Mouse (Mus musculus) right cerebral cortex, postnatal 10 days (tissue): ENCODE measurements around the gene Sorcs2.
A peak's percentile ranks its signal among the peaks of the same experiment; 100 is the strongest.

Source experiments
- DNase-seq, 2 experiments: peaks; one replicate each; pipeline ENCODE4 v3.0.0; 2021; ENCODE audit warnings: low spot score in 2 of 2

The Sorcs2 gene

GRCm38 (mm10) chr5:36178785-36179184 is 219.2 kb downstream of the Sorcs2 start:
- no peak for DNase-seq

DNA sequence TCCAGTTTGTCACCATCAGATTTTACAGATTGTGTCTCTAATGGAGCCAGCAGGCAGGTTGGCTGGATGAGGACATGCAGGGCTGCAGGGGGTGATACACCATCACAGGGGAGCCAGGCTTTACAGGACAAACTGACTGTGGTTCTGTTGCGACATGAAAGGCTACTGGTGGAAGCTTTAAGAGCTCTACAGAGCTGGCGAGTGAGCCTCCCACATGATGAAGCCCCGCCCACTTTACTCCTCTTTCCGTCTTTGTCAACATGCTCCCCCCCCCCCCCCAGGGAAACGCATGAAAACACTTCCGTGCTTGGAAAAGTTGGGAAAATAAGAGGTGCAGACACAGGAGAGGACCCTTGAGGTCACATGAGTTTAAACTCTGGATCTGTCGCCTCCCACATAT is 219.7 kb downstream of the Sorcs2 start:
- no peak for DNase-seq

DNA sequence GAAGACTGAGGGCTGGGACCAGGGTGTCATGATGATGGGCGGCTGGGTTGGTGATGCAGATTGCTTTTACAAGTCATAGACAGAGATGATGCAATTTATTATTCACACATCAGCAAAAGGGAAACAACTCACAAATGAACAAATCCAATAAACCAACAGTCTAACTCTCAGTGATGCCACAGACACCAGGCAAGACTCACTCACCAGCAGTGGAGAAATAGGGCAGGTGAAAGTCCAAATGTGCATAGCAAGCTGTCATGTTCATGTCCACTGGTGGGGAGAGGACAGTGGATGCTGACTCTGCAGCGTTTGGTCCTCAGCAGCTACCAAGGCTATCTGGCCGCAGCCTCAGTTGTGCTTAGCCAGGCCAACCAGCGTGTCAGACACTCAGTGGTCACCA is 221.1 kb downstream of the Sorcs2 start:
- no peak for DNase-seq

DNA sequence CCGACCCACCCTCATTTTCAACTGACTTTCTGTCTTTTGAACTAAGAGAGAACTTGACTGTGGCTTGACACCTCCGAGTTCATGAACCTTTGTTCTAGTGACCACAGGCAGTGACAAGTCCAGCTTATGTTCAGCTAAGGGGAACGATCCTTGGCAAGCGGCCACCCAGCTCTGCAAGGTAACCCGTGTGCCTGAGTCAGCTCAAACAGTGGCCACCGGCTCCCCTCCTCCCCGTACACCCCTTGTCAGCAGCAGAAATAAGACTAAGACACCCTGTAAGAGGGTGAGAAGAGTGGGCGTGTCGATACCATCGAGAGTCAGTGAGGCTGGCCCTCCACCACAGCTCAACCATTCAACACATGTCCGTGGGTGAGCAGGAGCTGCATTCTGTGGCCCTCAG is 221.5 kb downstream of the Sorcs2 start:
- no peak for DNase-seq

DNA sequence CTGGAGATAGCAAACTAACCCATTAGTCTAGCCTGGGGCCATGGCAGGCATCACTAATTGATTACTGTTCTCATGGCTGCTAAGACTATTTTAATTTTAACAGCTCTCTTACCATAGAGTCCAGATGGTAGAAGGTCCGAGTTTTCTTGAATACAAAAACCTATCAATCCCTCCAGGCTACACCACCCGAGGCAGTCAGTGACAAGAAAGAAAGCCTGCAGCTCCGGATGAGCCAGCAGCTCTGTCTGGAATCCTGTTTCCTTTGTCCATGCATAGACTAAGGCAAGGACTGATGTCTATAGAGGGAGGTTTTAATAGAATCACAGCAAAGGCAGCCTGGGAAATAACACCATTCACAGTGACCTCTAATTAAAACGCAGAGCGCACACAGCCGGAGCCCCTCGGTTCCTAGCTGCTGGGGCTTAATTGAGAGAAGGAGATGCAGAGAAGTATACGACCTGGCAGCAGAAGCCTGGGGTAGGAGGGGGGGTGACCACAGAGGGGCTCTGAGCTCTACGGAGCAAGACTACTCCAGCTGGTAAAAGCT is 223.3 kb downstream of the Sorcs2 start:
- DNase-seq: no peak

GRCm38 (mm10) chr5:36168963-36169650 is 228.8 kb downstream of the Sorcs2 start:
- peak; percentile 75 to 77 for DNase-seq

DNA sequence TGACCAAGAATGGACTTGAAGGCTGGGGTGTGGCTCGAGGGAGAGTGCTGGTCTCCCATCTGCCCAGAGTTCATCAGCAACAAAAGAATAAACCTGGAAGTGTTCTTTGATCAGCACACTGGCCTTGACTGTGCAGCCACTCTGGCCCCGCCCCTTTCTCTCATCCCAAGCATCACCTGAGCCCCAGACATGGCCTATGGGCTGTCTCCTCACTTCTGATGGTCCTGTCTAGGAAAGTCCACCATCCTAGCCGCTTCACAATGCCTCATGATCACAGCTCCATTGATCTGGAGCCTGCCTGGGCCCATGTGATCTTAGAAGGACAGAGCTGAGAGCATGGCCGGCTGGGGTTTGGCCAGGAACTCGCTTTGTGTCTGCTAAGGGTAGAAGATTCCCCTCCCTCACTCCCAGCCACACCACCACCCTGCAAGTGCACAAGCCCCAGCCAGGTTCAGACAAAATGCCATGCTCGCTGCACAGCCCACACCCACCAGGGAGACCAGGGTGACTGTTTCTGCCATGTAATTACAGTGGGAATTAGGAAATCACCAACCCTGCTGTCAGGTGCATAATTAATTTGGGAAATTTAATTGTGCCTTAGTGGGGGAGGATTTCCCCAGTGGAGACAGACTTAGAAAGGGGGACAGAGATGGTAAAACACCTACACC is 231.5 kb downstream of the Sorcs2 start:
- no peak for DNase-seq

DNA sequence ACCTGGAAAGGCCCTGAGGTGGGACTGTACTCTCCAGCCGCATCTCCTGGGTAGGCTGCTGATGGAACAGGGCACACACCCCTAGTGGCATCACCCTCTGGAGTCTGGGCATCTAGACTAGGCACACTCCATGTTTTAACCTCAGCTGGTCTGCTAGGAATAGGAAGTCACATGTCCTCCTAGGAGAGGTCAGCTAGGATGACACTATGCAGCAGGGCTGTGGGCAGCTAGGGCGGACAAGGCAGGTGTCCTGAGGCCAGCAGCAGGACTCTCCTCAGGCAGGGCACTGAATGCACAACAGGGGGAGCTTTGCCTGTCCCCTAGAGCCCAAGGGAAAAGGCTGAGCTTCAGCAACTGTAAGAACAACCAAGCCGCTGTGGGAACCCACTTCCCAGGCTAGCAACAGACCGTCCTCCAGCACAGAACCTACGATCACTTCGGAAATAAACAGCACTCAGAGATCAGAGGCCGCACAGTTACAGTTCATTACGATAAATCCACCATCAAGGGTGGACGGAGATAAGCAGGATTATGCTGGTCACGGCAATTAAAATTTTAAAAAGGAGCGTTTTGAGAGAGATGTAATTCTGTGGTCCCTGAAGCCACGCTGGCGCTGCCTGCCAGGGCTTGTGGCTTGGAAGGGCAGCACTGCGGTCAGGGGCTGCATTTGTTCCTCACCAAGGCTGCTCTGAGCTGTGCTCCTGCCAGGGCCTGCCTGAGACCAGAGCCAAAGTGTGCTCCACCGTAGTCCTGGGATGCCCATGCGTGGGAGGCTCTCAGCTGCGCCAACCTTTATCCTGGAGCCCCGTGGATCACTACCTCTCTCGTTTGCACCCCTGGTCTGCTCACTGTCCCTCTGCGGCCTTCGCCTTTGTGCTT is 232.3 kb downstream of the Sorcs2 start:
- peak in 1 of 2 experiments; percentile 40 for DNase-seq

DNA sequence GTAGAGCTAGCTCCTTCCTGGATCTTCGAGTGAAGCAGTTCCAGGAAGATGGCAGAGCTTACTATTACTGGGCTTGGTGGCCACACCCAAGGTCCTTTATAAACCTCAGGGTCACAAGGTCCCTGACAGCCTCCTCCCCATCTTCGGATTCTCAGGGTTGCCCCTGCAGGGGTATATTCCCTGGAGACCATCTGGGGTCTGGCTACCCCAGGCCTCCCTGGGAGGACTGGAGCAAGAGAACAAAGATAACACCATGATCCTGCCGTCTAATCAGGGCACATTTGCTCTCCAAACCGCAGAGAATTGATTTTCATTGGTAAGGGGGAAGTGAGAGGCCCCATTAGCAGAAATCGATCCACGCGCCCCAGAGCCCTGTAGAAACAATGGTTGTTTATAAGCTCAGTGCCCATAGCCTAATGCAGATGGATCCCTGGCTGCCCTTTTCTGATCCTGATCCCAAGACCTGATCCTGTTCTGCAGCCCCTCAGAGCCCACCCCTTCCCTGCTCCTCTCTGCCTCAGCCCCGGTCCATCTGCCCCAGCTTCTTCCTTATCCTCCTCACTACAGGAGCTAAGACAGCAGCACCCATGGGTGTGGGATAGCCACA is 243.0 kb downstream of the Sorcs2 start:
- DNase-seq: no peak

- no peak for DNase-seq
These were observed 244.7 kb downstream of the Sorcs2 start for GRCm38 (mm10) chr5:36153261-36153660.

GRCm38 (mm10) chr5:36151086-36151485 is 246.9 kb downstream of the Sorcs2 start:
- no peak for DNase-seq

- no peak for DNase-seq
These were observed 248.8 kb downstream of the Sorcs2 start for GRCm38 (mm10) chr5:36149098-36149497.

GRCm38 (mm10) chr5:36146589-36146988 is 251.3 kb downstream of the Sorcs2 start:
- no peak for DNase-seq

DNA sequence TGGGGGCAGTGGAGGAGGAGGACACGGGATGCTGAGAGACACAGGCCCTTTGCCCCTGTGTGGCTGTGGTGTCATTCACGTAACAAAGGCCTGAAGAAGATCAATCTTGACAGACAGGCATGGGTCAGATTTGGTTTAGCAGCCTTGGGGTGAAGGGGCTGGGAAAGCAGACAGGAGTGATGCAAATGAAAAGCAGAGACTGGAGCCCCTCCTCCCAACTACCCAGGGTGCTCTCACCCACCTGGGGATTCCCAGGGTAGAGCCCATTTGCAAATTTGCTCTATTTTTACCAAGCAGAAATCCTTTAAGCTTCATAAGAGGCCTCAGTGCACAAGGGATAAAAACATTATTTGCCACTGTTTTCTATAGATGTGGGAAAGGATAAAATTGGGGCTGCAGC is 253.4 kb downstream of the Sorcs2 start:
- no peak for DNase-seq

- DNase-seq: no peak
These were observed 256.2 kb downstream of the Sorcs2 start for GRCm38 (mm10) chr5:36141676-36142255.

DNA sequence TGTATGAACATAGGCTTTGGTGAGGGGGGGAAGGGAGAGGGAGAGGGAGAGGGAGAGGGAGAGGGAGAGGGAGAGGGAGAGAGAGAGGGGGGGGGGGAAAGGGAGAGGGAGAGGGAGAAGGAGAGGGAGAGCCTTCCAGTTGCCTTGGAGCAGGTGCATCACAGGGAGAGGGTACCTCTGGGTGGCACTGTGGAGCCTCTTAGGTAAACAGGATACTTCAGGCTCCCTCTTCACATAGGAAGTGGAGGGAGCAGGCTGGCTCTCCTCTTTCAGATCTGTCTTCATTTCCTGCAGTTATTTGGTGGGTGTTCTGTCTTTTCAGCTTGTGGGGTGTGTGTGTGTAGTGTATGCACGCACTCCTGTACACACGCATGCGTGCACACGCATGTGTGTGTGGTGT is 256.8 kb downstream of the Sorcs2 start:
- DNase-seq: peak in 1 of 2 experiments; percentile 40

- DNase-seq: no peak
These were observed 258.2 kb downstream of the Sorcs2 start for GRCm38 (mm10) chr5:36139766-36140165.

- DNase-seq: no peak
These were observed 261.9 kb downstream of the Sorcs2 start for GRCm38 (mm10) chr5:36135874-36136542.

GRCm38 (mm10) chr5:36134302-36134701 is 263.6 kb downstream of the Sorcs2 start:
- DNase-seq: no peak

DNA sequence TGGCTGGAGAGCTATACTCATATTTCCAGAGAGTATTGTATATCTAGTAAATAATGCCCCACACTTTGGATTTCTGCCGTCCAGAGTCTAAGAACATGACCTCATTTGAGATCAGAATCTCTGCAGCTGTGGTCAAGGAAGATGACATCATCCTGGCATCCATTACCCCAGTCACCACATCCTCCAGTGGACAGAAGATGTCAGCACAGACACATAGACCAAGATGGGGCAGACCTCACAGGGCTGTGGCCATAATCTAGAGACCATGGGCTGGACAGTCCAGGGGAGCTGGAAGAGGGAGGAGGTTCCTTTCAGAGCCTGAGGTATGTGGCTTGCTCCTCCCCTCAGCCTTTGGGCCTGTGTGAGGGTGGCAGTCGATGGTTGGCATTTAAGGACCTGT is 264.0 kb downstream of the Sorcs2 start:
- no peak for DNase-seq
